Mouse (Mus musculus) lung, postnatal 10 days (tissue): ENCODE measurements around the gene Ankrd9.

Experiments used
- DNase-seq: peaks from one replicate; pipeline ENCODE4 v3.0.0; 2021

The Ankrd9 gene

DNA sequence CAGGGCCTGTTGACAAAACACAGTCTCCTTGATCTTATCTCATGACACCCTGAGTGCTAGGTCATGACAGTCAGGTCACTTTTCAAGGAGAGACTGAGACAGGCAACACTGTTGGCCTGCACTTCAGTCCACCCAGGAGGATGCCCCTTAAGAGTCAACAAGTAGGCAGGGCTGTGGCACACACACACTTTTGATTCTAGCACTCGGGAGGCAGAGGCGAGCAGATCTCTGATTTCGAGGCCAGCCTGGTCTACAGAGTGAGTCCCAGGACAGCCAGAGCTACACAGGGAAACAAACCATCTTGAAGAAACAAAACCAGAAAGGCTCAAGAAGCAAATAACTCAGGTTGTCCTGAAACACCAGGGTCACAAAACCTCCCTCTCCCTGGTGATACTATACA is 10.6 kb upstream of the Ankrd9 start:
- no peak for DNase-seq

DNA sequence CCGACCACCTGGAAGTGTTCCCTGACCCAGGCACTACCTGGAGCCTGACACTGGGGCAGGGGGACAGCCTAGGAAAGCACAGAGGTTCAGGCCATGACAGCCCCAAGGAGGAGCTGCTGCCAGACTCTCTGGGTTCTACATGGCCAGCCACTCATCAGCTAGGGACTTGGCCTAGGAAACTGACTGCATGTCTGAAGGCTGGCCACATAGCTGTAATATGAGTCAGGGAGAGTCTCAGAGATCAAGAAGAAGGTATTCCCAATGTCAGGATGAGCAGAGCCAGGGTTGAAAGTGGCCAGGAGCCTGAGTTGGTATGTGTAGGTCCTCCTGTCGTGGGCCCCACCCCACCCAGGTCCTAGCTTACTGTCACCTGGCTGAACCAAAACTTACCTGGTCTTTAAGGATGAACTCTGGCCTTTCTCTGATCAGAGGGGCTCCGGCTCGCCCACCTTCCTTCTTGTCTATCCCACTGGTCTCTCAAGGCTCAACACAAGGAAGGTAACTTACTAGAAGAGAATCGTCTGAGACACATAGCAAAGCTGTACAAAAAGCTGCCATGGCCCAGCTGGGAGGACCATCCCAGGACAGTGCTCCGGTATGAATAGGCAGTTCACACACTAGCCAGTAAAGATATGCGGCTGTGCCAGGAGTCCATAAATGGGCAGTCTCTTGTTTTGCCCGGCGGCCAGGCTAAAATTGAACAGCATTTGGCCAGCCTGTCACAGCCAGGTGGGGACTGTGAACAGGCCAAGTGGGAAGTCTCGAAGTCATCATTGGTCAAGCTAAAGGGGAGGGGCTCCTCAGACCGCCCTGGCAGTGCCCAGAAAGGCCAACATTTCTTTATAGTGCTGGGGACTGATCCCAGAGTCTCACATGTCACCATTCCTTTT is 7.9 kb upstream of the Ankrd9 start:
- no peak for DNase-seq

- DNase-seq = no peak
Measured at GRCm38 (mm10) chr12:110985141-110985540, 6.3 kb upstream of the Ankrd9 start.

GRCm38 (mm10) chr12:110984598-110984997 is 5.8 kb upstream of the Ankrd9 start:
- DNase-seq = no peak

DNA sequence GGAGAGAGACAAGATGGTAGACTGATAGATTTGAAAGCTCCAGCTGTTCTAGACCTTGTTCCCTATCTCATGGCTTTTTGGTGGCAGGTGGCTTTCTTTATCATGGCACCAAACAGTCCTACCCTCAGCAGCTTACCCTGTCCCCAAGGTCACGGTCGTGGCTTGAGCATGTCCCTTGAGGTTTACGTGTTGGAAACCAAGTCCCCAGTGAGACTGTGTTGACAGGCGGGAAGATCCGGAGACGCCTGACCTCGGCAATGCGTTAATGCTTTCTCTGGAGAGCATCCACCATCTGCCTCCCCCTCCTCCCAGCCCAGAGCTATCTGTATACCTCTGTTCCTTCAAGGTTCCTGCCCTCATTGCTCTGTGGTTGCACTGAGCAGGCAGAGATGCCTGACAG is 4.9 kb upstream of the Ankrd9 start:
- no peak for DNase-seq

- no peak for DNase-seq
Measured at GRCm38 (mm10) chr12:110983083-110983482, 4.2 kb upstream of the Ankrd9 start.

GRCm38 (mm10) chr12:110981736-110982135 is 2.9 kb upstream of the Ankrd9 start:
- DNase-seq = no peak

GRCm38 (mm10) chr12:110979808-110980207 is 968 bp upstream of the Ankrd9 start:
- no peak for DNase-seq

DNA sequence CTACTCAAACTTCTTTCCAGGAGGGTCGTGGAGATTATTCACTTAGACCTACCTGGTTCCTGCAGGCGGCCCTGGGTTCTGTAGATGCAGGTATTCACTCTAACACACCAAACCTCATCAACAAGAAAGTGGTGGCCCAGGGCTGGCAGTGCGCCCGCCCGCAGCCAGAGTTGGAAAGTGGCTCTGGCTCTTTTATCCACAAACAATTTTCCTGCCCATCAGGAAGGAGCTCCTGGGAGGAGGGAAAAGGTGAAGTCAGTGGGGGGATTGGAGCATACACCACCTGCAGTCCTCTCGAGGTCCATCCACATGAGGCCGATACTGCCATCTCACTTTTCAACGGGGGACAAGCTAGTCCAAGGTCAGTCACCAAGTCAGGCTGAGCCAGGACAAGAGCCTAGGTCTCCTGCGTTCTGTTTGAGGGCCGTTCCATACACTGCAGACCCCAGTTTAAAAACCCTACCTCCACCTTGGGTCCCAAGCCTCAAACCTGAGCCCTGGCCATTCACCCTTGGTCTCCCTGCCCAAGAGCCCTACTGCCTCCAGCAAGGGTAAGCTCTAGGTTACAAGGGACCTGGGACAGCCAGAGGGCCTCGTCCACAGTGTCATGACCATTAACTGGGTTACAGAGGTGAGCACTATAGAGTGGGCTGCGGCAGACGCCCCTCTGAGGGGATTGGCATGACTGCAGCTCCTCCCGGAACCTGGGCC is 789 bp downstream of the Ankrd9 start:
- DNase-seq = no peak

- no peak for DNase-seq
Measured at GRCm38 (mm10) chr12:110977345-110977733, 1.5 kb downstream of the Ankrd9 start.

- DNase-seq = no peak
Measured at GRCm38 (mm10) chr12:110976589-110977344, 2.1 kb downstream of the Ankrd9 start.

DNA sequence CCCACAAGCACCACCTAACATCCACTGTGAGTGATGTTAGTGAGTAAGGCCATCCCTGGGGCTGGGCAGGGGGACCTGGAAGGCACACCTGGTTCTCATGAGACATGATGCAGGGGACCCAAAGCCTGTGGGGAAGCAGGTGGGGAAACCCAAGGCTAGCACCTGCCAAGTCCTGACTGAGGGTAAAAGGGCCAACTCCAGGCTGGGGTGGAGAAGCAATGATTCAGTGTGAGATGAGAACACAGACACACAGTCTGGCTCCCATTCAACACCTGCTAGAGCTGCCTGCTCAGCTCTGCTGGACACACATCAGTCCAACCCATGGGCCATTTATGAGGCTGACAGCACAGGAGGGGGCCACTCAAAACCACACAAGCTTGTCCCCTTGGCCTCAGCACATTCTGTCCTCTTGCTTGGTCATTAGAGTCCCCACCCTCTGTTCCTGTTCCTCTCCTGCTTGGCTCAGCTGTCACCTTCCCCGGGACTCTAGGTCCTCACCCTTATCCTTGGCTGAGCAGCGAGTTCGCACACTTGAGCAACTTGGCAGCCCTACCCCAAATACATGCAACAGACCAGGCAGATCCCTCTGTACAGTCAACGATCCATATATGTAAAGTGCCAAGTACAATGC is 2.9 kb downstream of the Ankrd9 start:
- no peak for DNase-seq

- DNase-seq = no peak
Measured at GRCm38 (mm10) chr12:110975385-110975784, 3.5 kb downstream of the Ankrd9 start.

DNA sequence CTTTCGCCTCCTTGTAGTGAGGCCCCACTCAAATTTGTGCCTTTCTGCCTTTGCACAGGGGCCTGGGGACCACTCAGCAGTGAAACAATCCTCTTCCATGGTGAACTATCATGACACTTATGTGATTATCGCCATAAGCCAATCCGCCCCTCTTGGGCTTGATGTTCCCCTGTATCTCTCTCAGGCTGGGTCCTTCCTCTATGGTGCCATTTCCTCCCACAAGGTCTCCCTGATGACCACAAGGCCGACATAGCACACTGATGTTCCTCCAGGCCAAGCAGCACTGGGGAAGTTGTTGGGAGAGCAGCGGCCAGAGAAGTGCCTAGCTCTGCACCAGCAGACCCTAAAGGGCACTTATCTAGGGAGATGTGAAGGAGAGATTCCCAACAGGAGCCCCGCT is 4.1 kb downstream of the Ankrd9 start:
- no peak for DNase-seq

- DNase-seq = no peak
Measured at GRCm38 (mm10) chr12:110974295-110974694, 4.5 kb downstream of the Ankrd9 start.

GRCm38 (mm10) chr12:110973829-110974228 is 5.0 kb downstream of the Ankrd9 start:
- DNase-seq = no peak

GRCm38 (mm10) chr12:110971972-110972371 is 6.9 kb downstream of the Ankrd9 start:
- DNase-seq = no peak

- DNase-seq = no peak
Measured at GRCm38 (mm10) chr12:110970408-110970807, 8.4 kb downstream of the Ankrd9 start.

- no peak for DNase-seq
Measured at GRCm38 (mm10) chr12:110967146-110967545, 11.7 kb downstream of the Ankrd9 start.

DNA sequence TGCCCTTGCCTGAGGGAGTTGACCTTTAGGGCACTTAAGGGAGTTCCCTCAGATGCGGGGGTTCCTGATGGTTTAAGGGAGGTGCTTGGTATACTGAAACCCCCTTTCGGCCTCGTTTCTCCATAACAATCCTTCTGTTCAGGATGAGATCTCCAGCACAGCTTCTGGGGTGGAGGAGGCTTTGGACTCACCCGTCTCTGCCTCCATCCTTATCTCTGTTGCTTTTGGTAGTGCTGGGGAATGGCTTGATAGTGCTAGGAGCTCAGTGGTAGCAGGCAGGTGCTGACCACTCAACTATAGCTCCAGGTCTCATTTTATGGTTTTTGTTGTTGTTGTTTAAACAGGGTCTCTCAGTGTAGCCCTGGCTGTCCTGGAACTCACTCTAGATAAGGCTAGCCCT is 12.8 kb downstream of the Ankrd9 start:
- no peak for DNase-seq

DNA sequence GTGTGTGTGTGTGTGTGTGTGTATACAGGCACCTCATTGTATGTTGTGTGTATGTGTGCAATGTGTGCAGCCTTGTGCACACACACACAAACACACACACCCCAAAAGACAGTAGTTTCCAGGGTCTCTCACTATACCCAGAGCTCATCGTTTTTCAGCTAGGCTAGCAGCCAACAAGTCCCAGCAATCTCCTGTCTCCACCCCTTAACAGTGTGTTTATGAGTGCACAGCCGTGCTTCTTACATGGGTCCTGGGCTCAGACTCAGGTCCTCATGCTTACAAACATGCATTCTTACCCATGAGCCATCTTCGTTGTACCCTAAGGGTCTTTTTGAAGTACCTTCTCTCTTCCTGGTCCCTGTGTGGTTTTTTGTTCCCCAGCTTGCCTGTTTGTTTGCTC is 13.3 kb downstream of the Ankrd9 start:
- no peak for DNase-seq

DNA sequence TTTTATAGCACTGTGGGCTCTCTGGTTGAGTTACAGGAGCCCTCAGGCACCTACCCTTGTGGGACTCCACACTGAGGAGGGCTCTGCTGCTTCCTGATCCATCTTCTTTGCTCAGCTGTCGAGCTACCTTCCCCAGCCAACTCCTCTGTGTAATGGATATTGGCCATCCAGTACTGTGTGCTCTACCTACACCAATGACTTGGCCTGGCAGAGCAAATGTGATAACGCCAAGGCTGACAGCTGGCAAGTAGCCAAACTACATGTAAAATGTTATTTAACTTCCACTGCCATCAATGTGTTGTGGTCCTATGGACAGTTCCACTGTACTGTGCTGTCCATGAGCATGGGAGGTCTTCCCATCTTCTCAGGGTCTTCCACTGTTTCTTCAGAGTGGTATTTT is 16.9 kb downstream of the Ankrd9 start:
- no peak for DNase-seq

- no peak for DNase-seq
Measured at GRCm38 (mm10) chr12:110954351-110954991, 24.4 kb downstream of the Ankrd9 start.
